Mouse (Mus musculus): ENCODE measurements around the gene Ncor1. TPM values are rescaled to one million over a fixed set of nuclear protein-coding genes. Genes with fewer than 3 reads are reported as not detected.
"Not testable (repeated sequence)": the region's sequence is repeated elsewhere in the genome, so short reads cannot be mapped to it uniquely, and the experiment has no call there.

The Ncor1 gene
- 100 to 1,000 TPM; 125 to 148 (median 138) TPM for total RNA-seq (2022)

GRCm38 (mm10) chr11:62458276-62458724, at the start of gene Ncor1, which contains the start of gene Pigl:
Gene Ncor1, minus strand, starts transcription at chr11:62458541.
Gene Pigl, plus strand, starts transcription at chr11:62458460.
- DNase-seq (ENCODE audit: low spot score), result peak; percentile 83

GRCm38 (mm10) chr11:62507683-62508082, 49.3 kb upstream of the Ncor1 start:
- no peak for DNase-seq (ENCODE audit: low spot score)

- no peak for DNase-seq (ENCODE audit: low spot score)
These were observed 42.2 kb upstream of the Ncor1 start for GRCm38 (mm10) chr11:62500529-62500928.

- DNase-seq (ENCODE audit: low spot score), result no peak
These were observed 40.5 kb upstream of the Ncor1 start for GRCm38 (mm10) chr11:62498802-62499201.

- no peak for DNase-seq (ENCODE audit: low spot score)
These were observed 38.8 kb upstream of the Ncor1 start for GRCm38 (mm10) chr11:62497181-62497580.

- DNase-seq (ENCODE audit: low spot score), result peak; percentile 18
These were observed 37.9 kb upstream of the Ncor1 start for GRCm38 (mm10) chr11:62496151-62496715.

GRCm38 (mm10) chr11:62495276-62495801, 37.0 kb upstream of the Ncor1 start:
- peak; percentile 25 for DNase-seq (ENCODE audit: low spot score)

GRCm38 (mm10) chr11:62494754-62495275, 36.5 kb upstream of the Ncor1 start:
- peak; percentile 66 for DNase-seq (ENCODE audit: low spot score)

- no peak for DNase-seq (ENCODE audit: low spot score)
These were observed 35.4 kb upstream of the Ncor1 start for GRCm38 (mm10) chr11:62493701-62494100.

GRCm38 (mm10) chr11:62487540-62488350, 29.4 kb upstream of the Ncor1 start:
- DNase-seq (ENCODE audit: low spot score), result no peak

- DNase-seq (ENCODE audit: low spot score), result no peak
These were observed 28.6 kb upstream of the Ncor1 start for GRCm38 (mm10) chr11:62486949-62487348.

GRCm38 (mm10) chr11:62479581-62479980, 21.2 kb upstream of the Ncor1 start:
- DNase-seq (ENCODE audit: low spot score), result no peak

GRCm38 (mm10) chr11:62478931-62479330, 20.6 kb upstream of the Ncor1 start:
- no peak for DNase-seq (ENCODE audit: low spot score)

GRCm38 (mm10) chr11:62476156-62476555, 17.8 kb upstream of the Ncor1 start:
- DNase-seq (ENCODE audit: low spot score), result no peak

- DNase-seq (ENCODE audit: low spot score), result no peak
These were observed 15.2 kb upstream of the Ncor1 start for GRCm38 (mm10) chr11:62473516-62473915.

- no peak for DNase-seq (ENCODE audit: low spot score)
These were observed 12.1 kb upstream of the Ncor1 start for GRCm38 (mm10) chr11:62470451-62470850.

- not testable (repeated sequence) for DNase-seq (ENCODE audit: low spot score)
These were observed 8.9 kb upstream of the Ncor1 start for GRCm38 (mm10) chr11:62467289-62467688.

- DNase-seq (ENCODE audit: low spot score), result no peak
These were observed 8.2 kb upstream of the Ncor1 start for GRCm38 (mm10) chr11:62466546-62466945.

GRCm38 (mm10) chr11:62465849-62466248, 7.5 kb upstream of the Ncor1 start:
- no peak for DNase-seq (ENCODE audit: low spot score)

- no peak for DNase-seq (ENCODE audit: low spot score)
These were observed 6.4 kb upstream of the Ncor1 start for GRCm38 (mm10) chr11:62464696-62465095.

- DNase-seq (ENCODE audit: low spot score), result no peak
These were observed 5.0 kb upstream of the Ncor1 start for GRCm38 (mm10) chr11:62463225-62463915.

- not testable (repeated sequence) for DNase-seq (ENCODE audit: low spot score)
These were observed 4.2 kb upstream of the Ncor1 start for GRCm38 (mm10) chr11:62462529-62462928.
